Mouse (Mus musculus) forebrain, postnatal 0 days (tissue): ENCODE measurements around the gene Zc3h12c. TPM values are rescaled to one million over a fixed set of nuclear protein-coding genes. Genes with fewer than 3 reads are reported as not detected.

Source experiments
- ATAC-seq: fragments of 200-750 bp; cut with Nextera tagmentation; 2 replicates; pipeline ENCODE4 v1.8.0; 2017; ENCODE audit warnings: mild to moderate bottlenecking, moderate library complexity
- DNase-seq: peaks from one replicate; pipeline ENCODE4 v3.0.0-alpha.2; 2015
- H3K27ac ChIP-seq: fragments of 300-500 bp; sonication (generic); 2 replicates; pipeline ENCODE4 v1.5.1; 2014; ENCODE audit warnings: low read depth, mild to moderate bottlenecking, antibody characterized with exemption, low read length, moderate library complexity, mixed read lengths
- H3K27me3 ChIP-seq: fragments of 300-500 bp; sonication (generic); 2 replicates; pipeline ENCODE4 v1.6.1; 2014; ENCODE audit warnings: mild to moderate bottlenecking, low read length, mixed read lengths; ENCODE audit not compliant: insufficient read depth
- H3K36me3 ChIP-seq: fragments of 300-500 bp; sonication (generic); 2 replicates; pipeline ENCODE4 v1.6.1; 2014; ENCODE audit warnings: mild to moderate bottlenecking, moderate library complexity; ENCODE audit not compliant: insufficient read depth
- H3K4me1 ChIP-seq: fragments of 300-500 bp; sonication (generic); 2 replicates; pipeline ENCODE4 v1.6.1; 2014; ENCODE audit warnings: antibody characterized with exemption; ENCODE audit not compliant: insufficient read depth
- H3K4me2 ChIP-seq: fragments of 300-500 bp; sonication (generic); 2 replicates; pipeline ENCODE4 v1.6.1; 2014; ENCODE audit warnings: low read depth, mild to moderate bottlenecking, moderate library complexity
- H3K4me3 ChIP-seq: fragments of 300-500 bp; sonication (generic); 2 replicates; pipeline ENCODE4 v1.5.1; 2014; ENCODE audit warnings: low read depth, low read length, mixed read lengths
- H3K9ac ChIP-seq: fragments of 300-500 bp; sonication (generic); 2 replicates; pipeline ENCODE4 v1.6.1; 2014; ENCODE audit warnings: mild to moderate bottlenecking
- H3K9me3 ChIP-seq: fragments of 300-500 bp; sonication (generic); 2 replicates; pipeline ENCODE4 v1.6.1; 2016; ENCODE audit warnings: low read length
- CTCF ChIP-seq: sonication (generic); IDR thresholded peaks from 2 replicates; pipeline ENCODE4 v1.5.1; 2016; ENCODE audit warnings: antibody characterized with exemption, control low read depth, low read depth
- whole genome bisulfite sequencing: fragments of 180-500 bp; shearing (Covaris S2); extraction: QIAGEN DNeasy Blood & Tissue Kit; methylation state at CpG from one replicate; pipeline ENCODE4 v1.1.7; 2014; 5-methylcytosine and 5-hydroxymethylcytosine counted together
- polyA plus RNA-seq: library from polyadenylated mRNA; unstranded; fragments of >200 nt; fragmentation: Nextera tagmentation; extraction: Ambion mirVana; gene quantifications from 2 replicates; pipeline ENCODE4 v1.2.1, GENCODE M21; 2015
- total RNA-seq: library from RNA; depleted of rRNA; stranded (reverse); fragments of >200 nt; gene quantifications from 2 replicates; pipeline ENCODE4 v1.2.3, GENCODE M21; 2014; rRNA removed

Gene Zc3h12c
- total RNA-seq (12.1 and 18.5 TPM in 2 replicates), polyA plus RNA-seq (3.0 and 3.2 TPM in 2 replicates)

DNA sequence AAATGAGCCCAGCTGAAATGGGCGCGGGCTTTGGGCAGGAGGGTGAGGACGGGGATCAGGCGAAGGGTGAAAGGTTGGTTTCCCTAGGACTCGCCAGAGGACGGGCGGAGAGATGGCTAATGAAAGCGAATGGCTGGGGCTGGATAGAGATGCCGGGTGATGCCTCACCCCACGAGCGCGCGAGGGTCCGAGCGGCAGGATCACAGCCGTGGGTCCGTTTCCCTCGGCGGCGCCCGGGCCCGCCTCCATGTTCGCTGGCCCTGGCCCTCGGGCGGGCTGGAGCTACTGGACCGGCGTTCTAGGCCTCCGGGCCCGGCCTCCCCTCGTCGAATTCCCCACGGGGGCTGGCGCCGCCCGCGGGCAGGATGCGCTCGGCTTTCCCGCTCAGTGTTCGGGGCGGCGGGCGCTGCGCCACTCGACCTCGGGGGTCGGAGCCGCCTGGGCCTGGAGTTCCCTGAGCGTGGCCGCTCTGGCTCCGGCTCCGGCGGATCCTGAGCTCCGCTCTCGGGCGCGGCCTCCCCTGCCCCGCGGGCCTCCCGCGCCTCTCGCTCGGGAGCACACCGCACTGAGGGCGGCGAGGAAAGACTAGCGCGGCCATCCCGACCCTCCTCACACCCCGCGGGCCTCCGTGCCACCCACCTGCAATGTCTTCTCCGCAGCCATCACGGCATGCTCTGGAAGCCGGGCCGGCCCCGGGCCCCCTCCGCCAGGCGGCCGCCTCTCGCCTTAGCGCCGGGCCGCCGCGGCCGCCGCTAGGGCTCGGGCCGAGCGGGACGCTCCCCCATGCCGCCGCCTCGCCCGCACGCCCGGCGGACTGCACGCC lies at the start of gene Zc3h12c:
Gene Zc3h12c, minus strand, starts transcription at position 710 of the 823 bp plus-strand sequence.
- Histone ChIP-seq H3K27ac (peak within 1 kb of the TSS; percentile 97), H3K4me3 (peak within 1 kb of the TSS; percentile 87), H3K27me3 (no peaks in the 10 kb centered on the region), H3K4me1 (peaks cover 11% of the 10 kb centered on the region; the same call in 1 of the 2 replicates), H3K36me3 (no peaks in the 10 kb centered on the region), H3K9me3 (no peaks in the 10 kb centered on the region), H3K9ac (peak within 1 kb of the TSS; percentile 98), H3K4me2 (peak within 1 kb of the TSS; percentile 75)
- 2% methylated on average over 98 of the region's 100 CpGs for WGBS
- ATAC-seq (peak; percentile 76), DNase-seq (peak; percentile 74)
- TF ChIP-seq CTCF, result no peak

DNA sequence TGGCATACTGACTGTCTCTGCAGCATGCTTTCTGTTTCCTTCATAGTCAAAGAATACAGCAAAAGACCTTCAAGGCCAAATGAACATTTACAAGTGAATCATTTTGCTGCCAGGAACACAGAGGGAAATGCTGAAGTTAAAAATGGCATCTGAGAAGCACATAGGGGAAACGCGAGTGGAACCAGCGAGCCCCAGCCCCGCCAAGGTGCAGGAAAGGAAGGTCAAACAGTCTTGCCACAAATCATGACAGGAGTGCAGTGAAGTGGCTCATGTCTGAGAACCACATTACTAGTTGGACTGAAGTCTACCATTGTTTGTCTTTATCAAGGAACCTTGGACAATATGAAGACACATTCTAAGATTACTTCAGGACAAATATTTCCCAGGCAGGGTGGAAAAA lies 49.3 kb upstream of the Zc3h12c start:
- H3K27me3 ChIP-seq, result no peaks in the 10 kb centered on the region
- 59% methylated on average over 4 of the region's 4 CpGs for WGBS
- ATAC-seq (no peak), DNase-seq (no peak)
- no peak overlapping the region for H3K9ac ChIP-seq
- H3K9me3 ChIP-seq, result no peaks in the 10 kb centered on the region
- no peaks in the 10 kb centered on the region for H3K36me3 ChIP-seq
- no peaks in the 10 kb centered on the region for H3K4me1 ChIP-seq
- no peak overlapping the region for H3K27ac ChIP-seq
- no peak overlapping the region for H3K4me3 ChIP-seq
- TF ChIP-seq CTCF, result no peak
- H3K4me2 ChIP-seq, result no peak overlapping the region

- Histone ChIP-seq H3K36me3 (no peaks in the 10 kb centered on the region), H3K9ac (no peak overlapping the region), H3K27ac (no peak overlapping the region), H3K4me3 (no peak overlapping the region), H3K4me2 (no peak overlapping the region), H3K27me3 (no peaks in the 10 kb centered on the region), H3K9me3 (no peaks in the 10 kb centered on the region), H3K4me1 (no peaks in the 10 kb centered on the region)
- TF ChIP-seq CTCF, result no peak
- DNase-seq (no peak), ATAC-seq (no peak)
- 74% methylated on average over 3 of the region's 3 CpGs for WGBS
Observed at GRCm38 (mm10) chr9:52215291-52215690, 46.9 kb upstream of the Zc3h12c start.

DNA sequence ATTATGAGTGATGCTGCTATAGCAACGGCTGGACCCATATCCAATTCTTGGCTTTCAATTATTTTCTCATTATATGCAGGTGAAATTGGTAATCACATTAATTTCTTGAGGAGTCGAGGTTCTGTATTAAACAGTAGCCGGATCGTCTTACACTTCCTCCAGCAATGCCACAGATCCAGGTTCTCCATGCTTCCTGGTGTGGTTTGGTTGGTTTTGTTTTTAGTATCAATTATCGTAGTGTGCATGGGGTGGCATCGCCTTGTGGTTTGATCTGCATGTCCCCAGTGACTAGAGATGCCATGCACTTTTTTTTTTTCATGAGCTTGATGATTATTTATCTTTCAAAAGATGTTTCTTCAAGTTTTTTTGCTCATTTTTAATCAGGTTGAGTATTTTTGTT lies 44.0 kb upstream of the Zc3h12c start:
- no peak for TF ChIP-seq CTCF
- ATAC-seq, result no peak
- H3K4me2 ChIP-seq, result no peak overlapping the region
- H3K9ac ChIP-seq, result no peak overlapping the region
- WGBS, result 89% methylated on average over 6 of the region's 6 CpGs
- no peaks in the 10 kb centered on the region for H3K4me1 ChIP-seq
- H3K9me3 ChIP-seq, result no peaks in the 10 kb centered on the region
- no peaks in the 10 kb centered on the region for H3K36me3 ChIP-seq
- no peak overlapping the region for H3K27ac ChIP-seq
- H3K4me3 ChIP-seq, result no peak overlapping the region
- no peaks in the 10 kb centered on the region for H3K27me3 ChIP-seq
- no peak for DNase-seq

GRCm38 (mm10) chr9:52208510-52209030 lies 40.2 kb upstream of the Zc3h12c start:
- TF ChIP-seq CTCF, result no peak
- WGBS, result 65% methylated on average over 3 of the region's 3 CpGs

DNA sequence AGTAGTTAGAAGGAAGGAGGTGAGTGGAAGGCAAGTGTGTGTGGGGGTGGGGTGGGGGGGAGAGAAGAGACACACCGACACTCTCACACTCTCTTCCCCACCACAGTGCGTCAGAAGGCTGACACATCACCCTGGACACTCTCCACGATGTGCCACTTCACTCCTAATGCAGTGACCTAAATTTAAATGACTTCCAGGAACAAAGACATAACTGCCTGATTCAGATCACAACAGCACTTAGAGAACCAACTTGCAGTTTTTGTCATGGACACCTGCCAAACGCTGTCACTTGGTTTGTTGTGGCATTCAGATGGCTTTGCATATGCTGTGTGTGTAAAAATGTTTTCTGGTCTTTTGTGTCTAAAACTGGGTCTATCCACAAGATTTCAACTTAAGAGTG lies 34.8 kb upstream of the Zc3h12c start:
- no peak for TF ChIP-seq CTCF
- peak; percentile 65 for ATAC-seq

More at GRCm38 (mm10) chr9:52208510-52209030, 40.2 kb upstream of the Zc3h12c start:
- Histone ChIP-seq H3K4me1 (no peaks in the 10 kb centered on the region), H3K4me2 (no peak overlapping the region), H3K9ac (no peak overlapping the region), H3K27ac (no peak overlapping the region), H3K4me3 (no peak overlapping the region), H3K27me3 (no peaks in the 10 kb centered on the region), H3K9me3 (no peaks in the 10 kb centered on the region), H3K36me3 (no peaks in the 10 kb centered on the region)
- DNase-seq (no peak), ATAC-seq (no peak)

DNA sequence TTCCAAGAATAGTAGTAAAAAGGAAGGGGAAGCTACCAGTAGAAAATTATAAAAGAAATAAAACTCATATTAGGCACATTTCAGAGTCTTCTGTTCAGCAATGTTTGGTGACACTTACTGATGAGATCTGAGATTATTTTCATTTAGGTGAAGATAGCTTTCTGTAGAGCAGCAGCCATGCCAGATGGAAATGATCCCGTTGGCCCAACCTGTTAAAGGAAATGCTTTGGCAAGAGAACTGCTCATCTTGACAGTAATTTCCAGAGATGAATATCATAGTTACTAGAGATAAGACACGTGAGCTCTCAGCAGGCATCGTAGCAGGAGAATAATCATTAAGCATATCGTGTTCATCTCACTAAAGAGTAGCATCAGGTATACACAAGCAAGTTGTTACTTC lies 31.9 kb upstream of the Zc3h12c start:
- Histone ChIP-seq H3K4me3 (no peak overlapping the region), H3K9ac (no peak overlapping the region), H3K4me2 (no peak overlapping the region), H3K27me3 (no peaks in the 10 kb centered on the region), H3K36me3 (no peaks in the 10 kb centered on the region), H3K27ac (no peak overlapping the region), H3K4me1 (no peaks in the 10 kb centered on the region), H3K9me3 (no peaks in the 10 kb centered on the region)
- WGBS, result 61% methylated on average over 4 of the region's 4 CpGs
- TF ChIP-seq CTCF, result no peak
- DNase-seq (peak; percentile 25), ATAC-seq (no peak)

More for the DNA sequence above, 34.8 kb upstream of the Zc3h12c start:
- Histone ChIP-seq H3K9ac (no peak overlapping the region), H3K27me3 (no peaks in the 10 kb centered on the region), H3K4me3 (no peak overlapping the region), H3K4me2 (no peak overlapping the region), H3K4me1 (no peaks in the 10 kb centered on the region), H3K9me3 (no peaks in the 10 kb centered on the region), H3K36me3 (no peaks in the 10 kb centered on the region), H3K27ac (no peak overlapping the region)
- 32% methylated on average over 4 of the region's 4 CpGs for WGBS
- peak; percentile 79 for DNase-seq
